Mouse (Mus musculus): ENCODE measurements around the gene Enpep.

Enpep gene

GRCm38 (mm10) chr3:129332586-129332985, at the start of gene Enpep:
TSS of gene Enpep (minus strand) at chr3:129332720.
- DNase-seq = no peak

GRCm38 (mm10) chr3:129379109-129379508, 46.6 kb upstream of the Enpep start:
- DNase-seq = no peak

- no peak for DNase-seq
These were observed 42.6 kb upstream of the Enpep start for GRCm38 (mm10) chr3:129375087-129375486.

- DNase-seq = no peak
These were observed 40.6 kb upstream of the Enpep start for GRCm38 (mm10) chr3:129373108-129373507.

- no peak for DNase-seq
These were observed 37.0 kb upstream of the Enpep start for GRCm38 (mm10) chr3:129369491-129369890.

- no peak for DNase-seq
These were observed 33.4 kb upstream of the Enpep start for GRCm38 (mm10) chr3:129365919-129366318.

- DNase-seq = no peak
These were observed 32.4 kb upstream of the Enpep start for GRCm38 (mm10) chr3:129364818-129365390.

GRCm38 (mm10) chr3:129363426-129363825, 30.9 kb upstream of the Enpep start:
- DNase-seq = no peak

- DNase-seq = no peak
These were observed 25.6 kb upstream of the Enpep start for GRCm38 (mm10) chr3:129358115-129358514.

GRCm38 (mm10) chr3:129353901-129354300, 21.4 kb upstream of the Enpep start:
- DNase-seq = no peak

GRCm38 (mm10) chr3:129351320-129351877, 18.9 kb upstream of the Enpep start:
- DNase-seq = no peak

GRCm38 (mm10) chr3:129347277-129347676, 14.8 kb upstream of the Enpep start:
- no peak for DNase-seq

- no peak for DNase-seq
These were observed 10.2 kb upstream of the Enpep start for GRCm38 (mm10) chr3:129342767-129343166.

- DNase-seq = no peak
These were observed 8.5 kb upstream of the Enpep start for GRCm38 (mm10) chr3:129341066-129341465.

GRCm38 (mm10) chr3:129338296-129339091, 6.0 kb upstream of the Enpep start:
- DNase-seq = peak in 1 of 2 experiments; percentile 18

GRCm38 (mm10) chr3:129332142-129332541, 378 bp downstream of the Enpep start:
- DNase-seq = no peak

- no peak for DNase-seq
These were observed 1.1 kb downstream of the Enpep start for GRCm38 (mm10) chr3:129331427-129331826.

- no peak for DNase-seq
These were observed 4.5 kb downstream of the Enpep start for GRCm38 (mm10) chr3:129328056-129328455.

GRCm38 (mm10) chr3:129321585-129321984, 10.9 kb downstream of the Enpep start:
- no peak for DNase-seq

- DNase-seq = peak in 1 of 2 experiments; percentile 9
These were observed 15.3 kb downstream of the Enpep start for GRCm38 (mm10) chr3:129317032-129317729.

- DNase-seq = no peak
These were observed 18.7 kb downstream of the Enpep start for GRCm38 (mm10) chr3:129313671-129314415.

GRCm38 (mm10) chr3:129313221-129313620, 19.3 kb downstream of the Enpep start:
- DNase-seq = no peak

GRCm38 (mm10) chr3:129312511-129312910, 20.0 kb downstream of the Enpep start:
- no peak for DNase-seq

Measured in thymus, postnatal 36 days (tissue).